Mouse (Mus musculus): Measurements from ENCODE around the gene Gm4952. TPM values are rescaled to one million over a fixed set of nuclear protein-coding genes. Genes with fewer than 3 reads are reported as not detected.

The Gm4952 gene
- total and polyA plus RNA-seq, 3 experiments = 0.17 to 0.26 TPM; not detected in 1

DNA sequence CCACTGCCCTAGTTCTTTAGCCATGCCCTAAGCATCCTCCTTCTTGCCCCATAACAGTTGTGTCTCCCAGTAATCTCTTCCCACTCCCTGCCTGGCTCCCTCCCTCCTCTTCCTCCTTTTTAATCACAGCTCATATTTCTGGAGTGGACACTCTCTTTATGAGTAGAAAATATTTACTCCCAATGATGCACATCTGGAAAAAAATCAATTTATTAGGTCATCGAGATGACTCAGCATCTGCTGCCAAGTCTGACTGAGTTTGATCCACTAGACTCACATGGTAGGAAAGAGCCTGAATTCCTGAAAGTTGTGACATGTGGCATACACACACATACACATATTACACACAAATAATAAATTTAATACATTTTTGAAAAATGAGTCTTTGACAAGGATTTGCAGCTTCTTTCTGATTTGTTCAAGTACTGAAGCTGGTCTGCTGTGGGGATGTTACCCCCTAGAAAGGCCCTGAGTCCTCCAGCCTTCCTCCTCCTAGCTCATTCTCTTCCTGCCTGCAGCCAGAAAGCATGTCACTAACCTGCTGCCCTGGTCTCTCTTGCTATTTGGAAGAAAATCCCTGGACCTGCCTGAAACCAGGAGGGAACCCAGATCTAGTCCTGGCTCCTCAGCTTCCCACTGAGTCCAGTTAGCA, 27.0 kb upstream of the Gm4952 start:
- H3K4me3 ChIP-seq (replicated peaks in 1 of 3; ENCODE audit: low read depth in 2 of 3, low read length in 2 of 3, poor library complexity in 1 of 3) = peak overlapping the region; percentile 29 to 77 (median 37)
- H3K4me1 ChIP-seq (ENCODE audit: control insufficient read depth in 1 of 2, insufficient read depth in 2 of 2) = peaks cover 16 to 54% of the 10 kb centered on the region in 2 experiments
- in situ Hi-C loops (cut with MboI; ENCODE audit: low pct_ligation_motif_present, low pct_unique_long_range_greater_than_20kb, low sequenced_read_pairs) (loop anchor here (10.0 kb wide), 2 partner anchors 232 to 558 kb away; no protein-coding TSS in a partner anchor), dilution Hi-C loops (cut with MboI; ENCODE audit: extremely low pct_ligation_motif_present, extremely low pct_unique_long_range_greater_than_20kb, low sequenced_read_pairs) (no loop called here)
- no peak for DNase-seq (ENCODE audit: extremely low read depth)
- H3K9ac ChIP-seq (ENCODE audit: insufficient read depth, low read depth) = peak overlapping the region; percentile 34
- peaks cover 8 to 16% of the 10 kb centered on the region in 2 experiments for H3K36me3 ChIP-seq (replicated peaks in 1 of 2; ENCODE audit: control insufficient read depth in 1 of 2, insufficient read depth in 1 of 2, low read length in 1 of 2)
- peak overlapping the region; percentile 83 for H3K27ac ChIP-seq (ENCODE audit: insufficient read depth, low read depth)
- peak overlapping the region; percentile 86 for H3K4me2 ChIP-seq (ENCODE audit: insufficient read depth, low read depth, poor library complexity, severe bottlenecking)
- H3K9me3 ChIP-seq (replicated peaks; ENCODE audit: low read length) = no peaks in the 10 kb centered on the region
- H3K27me3 ChIP-seq (replicated peaks) = no peaks in the 10 kb centered on the region
- TF ChIP-seq UBTF (IDR thresholded peaks at IDR 0.05; ENCODE audit: low read depth, low read length) (no peak), GABPA (IDR thresholded peaks at IDR 0.05; ENCODE audit: insufficient replicate concordance, low read depth, low read length) (no peak), CHD1 (IDR thresholded peaks at IDR 0.05; ENCODE audit: low read depth, low read length) (peak; percentile 29; the same call in 1 of the 2 replicates), BHLHE40 (IDR thresholded peaks at IDR 0.05; ENCODE audit: low read depth, low read length) (no peak), ELF1 (IDR thresholded peaks at IDR 0.05; ENCODE audit: low read depth, low read length) (no peak), EP300 (IDR thresholded peaks at IDR 0.05; ENCODE audit: low read length) (no peak), POLR2A (IDR thresholded peaks at IDR 0.05; ENCODE audit: low read depth, low read length) (peak; percentile 35; the same call in 1 of the 2 replicates), JUN (IDR thresholded peaks at IDR 0.05; ENCODE audit: insufficient read depth, low read depth, low read length) (no peak), MAFK (IDR thresholded peaks at IDR 0.05; ENCODE audit: insufficient replicate concordance, low read length) (peak; percentile 63; the same call in 1 of the 2 replicates), USF1 (IDR thresholded peaks at IDR 0.05; ENCODE audit: low read depth, low read length) (no peak), TBP (conservative IDR thresholded peaks at IDR 0.05; ENCODE audit: low read depth, low read length) (no peak), ZNF384 (IDR thresholded peaks at IDR 0.05; ENCODE audit: low read depth, low read length) (no peak), ZMIZ1 (IDR thresholded peaks at IDR 0.05; ENCODE audit: low read depth, low read length) (no peak), NELFE (IDR thresholded peaks at IDR 0.05; ENCODE audit: low read depth, low read length) (no peak), E2F4 (IDR thresholded peaks at IDR 0.05; ENCODE audit: insufficient replicate concordance, low read depth, low read length) (no peak), MEF2A (IDR thresholded peaks at IDR 0.05; ENCODE audit: borderline replicate concordance, low read depth, low read length) (no peak), TCF12 (IDR thresholded peaks at IDR 0.05; ENCODE audit: low read depth, low read length) (no peak), CTCF (conservative IDR thresholded peaks at IDR 0.05 in 1 of 2, IDR thresholded peaks at IDR 0.05 in 1 of 2; ENCODE audit: low read depth in 2 of 2, low read length in 2 of 2) (no peak), NRF1 (IDR thresholded peaks at IDR 0.05; ENCODE audit: low read depth, low read length) (no peak), USF2 (conservative IDR thresholded peaks at IDR 0.05; ENCODE audit: low read depth, low read length) (no peak), MAZ (IDR thresholded peaks at IDR 0.05; ENCODE audit: low read depth, low read length) (no peak), MAX (IDR thresholded peaks at IDR 0.05; ENCODE audit: low read length) (no peak)
- H3K79me2 ChIP-seq (replicated peaks; ENCODE audit: control insufficient read depth, extremely low read depth, insufficient read depth, poor library complexity, severe bottlenecking) = peaks cover 66% of the 10 kb centered on the region
